Mouse (Mus musculus): Measurements from ENCODE around the gene Tub.

Tub gene

GRCm38 (mm10) chr7:109019243-109019642 is 69.1 kb downstream of the Tub start:
- in situ Hi-C loops (cut with MboI; ENCODE audit: low pct_unique_long_range_greater_than_20kb in 1 of 2, low sequenced_read_pairs in 2 of 2, unreplicated experiment in 1 of 2), result no loop called here

- in situ Hi-C loops (cut with MboI; ENCODE audit: low pct_unique_long_range_greater_than_20kb in 1 of 2, low sequenced_read_pairs in 2 of 2, unreplicated experiment in 1 of 2), result loop anchor here in 1 of 2 experiments (10.0 kb wide), 1 partner anchor 67 kb away; the partner anchor contains the start of gene Tub
Observed at GRCm38 (mm10) chr7:109021428-109021827, 71.3 kb downstream of the Tub start.

DNA sequence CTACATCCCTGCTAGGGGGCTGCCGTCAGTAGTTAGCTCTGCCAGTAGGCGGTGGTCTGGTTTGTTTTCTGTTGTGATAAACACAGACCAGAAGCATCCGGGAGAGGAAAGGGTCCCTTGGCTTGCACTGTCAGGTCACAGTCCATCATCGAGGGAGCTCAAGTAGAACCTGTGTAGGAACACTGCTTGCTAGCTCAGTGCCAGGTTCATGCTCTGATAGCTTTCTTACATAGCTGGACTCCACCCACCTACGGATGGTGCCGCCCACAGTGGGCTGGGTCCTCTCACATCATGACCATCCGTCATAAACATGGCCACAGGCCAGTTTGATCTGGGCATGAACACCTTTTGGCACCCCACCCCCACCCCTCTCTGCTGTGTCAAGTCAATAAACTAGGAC is 75.6 kb downstream of the Tub start:
- in situ Hi-C loops (cut with MboI; ENCODE audit: low pct_unique_long_range_greater_than_20kb in 1 of 2, low sequenced_read_pairs in 2 of 2, unreplicated experiment in 1 of 2), result loop anchor here in 1 of 2 experiments (10.0 kb wide), 1 partner anchor 71 kb away; the partner anchor contains the start of gene Tub

DNA sequence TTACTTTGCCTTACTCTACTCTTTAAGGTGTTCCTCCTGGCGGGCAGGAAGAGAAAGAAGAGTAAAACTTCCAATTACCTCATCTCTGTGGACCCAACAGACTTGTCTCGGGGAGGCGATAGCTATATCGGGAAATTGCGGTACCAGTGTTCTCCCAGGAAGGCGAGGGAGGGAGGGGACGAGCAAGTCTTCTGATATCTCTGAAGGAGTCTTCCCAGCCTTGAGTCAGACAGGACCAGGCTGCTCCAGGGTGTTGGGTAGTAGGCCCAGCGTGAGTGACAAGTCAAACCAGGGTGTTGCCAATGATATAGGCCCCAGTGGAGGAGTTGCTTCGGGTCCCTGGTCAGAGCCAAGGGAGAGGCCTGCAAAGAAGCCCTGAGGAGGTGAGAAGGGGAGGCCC is 76.8 kb downstream of the Tub start:
- in situ Hi-C loops (cut with MboI; ENCODE audit: low pct_unique_long_range_greater_than_20kb in 1 of 2, low sequenced_read_pairs in 2 of 2, unreplicated experiment in 1 of 2), result loop anchor here in 1 of 2 experiments (10.0 kb wide), 1 partner anchor 72 kb away; the partner anchor contains the start of gene Tub

- in situ Hi-C loops (cut with MboI; ENCODE audit: low pct_unique_long_range_greater_than_20kb in 1 of 2, low sequenced_read_pairs in 2 of 2, unreplicated experiment in 1 of 2), result loop anchor here in 1 of 2 experiments (10.0 kb wide), 1 partner anchor 73 kb away; the partner anchor contains the start of gene Tub
Observed at GRCm38 (mm10) chr7:109027721-109028120, 77.6 kb downstream of the Tub start.

GRCm38 (mm10) chr7:109028204-109028603 is 78.1 kb downstream of the Tub start:
- in situ Hi-C loops (cut with MboI; ENCODE audit: low pct_unique_long_range_greater_than_20kb in 1 of 2, low sequenced_read_pairs in 2 of 2, unreplicated experiment in 1 of 2), result loop anchor here in 1 of 2 experiments (10.0 kb wide), 1 partner anchor 73 kb away; the partner anchor contains the start of gene Tub

- in situ Hi-C loops (cut with MboI; ENCODE audit: low pct_unique_long_range_greater_than_20kb in 1 of 2, low sequenced_read_pairs in 2 of 2, unreplicated experiment in 1 of 2), result loop anchor here in 1 of 2 experiments (10.0 kb wide), 1 partner anchor 75 kb away; the partner anchor contains the start of gene Tub
Observed at GRCm38 (mm10) chr7:109029961-109030465, 79.9 kb downstream of the Tub start.

DNA sequence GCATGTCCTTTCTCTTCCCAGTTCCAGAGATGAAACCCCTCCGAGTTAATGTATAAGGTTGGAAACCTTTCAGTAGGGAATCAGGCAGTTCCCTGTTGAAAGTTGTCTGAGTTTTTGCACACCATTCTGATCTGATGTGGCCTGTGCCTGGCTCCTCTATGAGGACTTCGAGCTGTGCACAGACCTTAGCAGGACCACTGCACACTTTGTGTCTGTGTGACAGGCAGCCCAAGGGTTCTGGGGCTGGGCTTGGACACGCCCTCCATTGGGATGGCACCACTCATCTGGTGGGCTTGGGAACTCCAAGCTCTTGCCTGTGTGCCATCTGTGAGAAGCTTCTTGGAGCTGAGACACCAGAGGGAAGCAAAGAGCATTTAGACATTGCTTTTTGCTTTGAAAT is 81.2 kb downstream of the Tub start:
- in situ Hi-C loops (cut with MboI; ENCODE audit: low pct_unique_long_range_greater_than_20kb in 1 of 2, low sequenced_read_pairs in 2 of 2, unreplicated experiment in 1 of 2), result no loop called here

- in situ Hi-C loops (cut with MboI; ENCODE audit: low pct_unique_long_range_greater_than_20kb in 1 of 2, low sequenced_read_pairs in 2 of 2, unreplicated experiment in 1 of 2), result no loop called here
Observed at GRCm38 (mm10) chr7:109032054-109032453, 81.9 kb downstream of the Tub start.

- in situ Hi-C loops (cut with MboI; ENCODE audit: low pct_unique_long_range_greater_than_20kb in 1 of 2, low sequenced_read_pairs in 2 of 2, unreplicated experiment in 1 of 2), result no loop called here
Observed at GRCm38 (mm10) chr7:109038121-109038735, 88.1 kb downstream of the Tub start.

DNA sequence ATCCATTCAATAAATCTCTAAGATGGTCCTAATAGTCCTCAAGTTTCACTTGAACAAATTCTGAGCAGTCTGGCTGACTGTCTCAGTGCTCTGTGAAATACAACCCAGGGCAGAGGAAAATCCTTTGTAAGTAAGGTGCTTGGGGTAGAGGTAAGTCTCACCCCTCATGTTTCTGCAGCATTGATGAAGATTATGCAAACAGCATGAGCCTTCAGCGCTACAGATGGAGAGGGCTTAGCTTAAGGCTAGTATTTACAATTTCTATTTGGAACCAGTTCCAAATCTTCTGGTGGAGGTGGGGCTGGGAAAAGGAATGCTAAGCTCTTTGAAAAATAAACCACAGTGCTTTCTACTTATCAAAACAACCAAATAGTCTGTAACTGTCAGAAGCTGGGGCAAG is 88.8 kb downstream of the Tub start:
- in situ Hi-C loops (cut with MboI; ENCODE audit: low pct_unique_long_range_greater_than_20kb in 1 of 2, low sequenced_read_pairs in 2 of 2, unreplicated experiment in 1 of 2), result no loop called here

- in situ Hi-C loops (cut with MboI; ENCODE audit: low pct_unique_long_range_greater_than_20kb in 1 of 2, low sequenced_read_pairs in 2 of 2, unreplicated experiment in 1 of 2), result no loop called here
Observed at GRCm38 (mm10) chr7:109039445-109039844, 89.3 kb downstream of the Tub start.

DNA sequence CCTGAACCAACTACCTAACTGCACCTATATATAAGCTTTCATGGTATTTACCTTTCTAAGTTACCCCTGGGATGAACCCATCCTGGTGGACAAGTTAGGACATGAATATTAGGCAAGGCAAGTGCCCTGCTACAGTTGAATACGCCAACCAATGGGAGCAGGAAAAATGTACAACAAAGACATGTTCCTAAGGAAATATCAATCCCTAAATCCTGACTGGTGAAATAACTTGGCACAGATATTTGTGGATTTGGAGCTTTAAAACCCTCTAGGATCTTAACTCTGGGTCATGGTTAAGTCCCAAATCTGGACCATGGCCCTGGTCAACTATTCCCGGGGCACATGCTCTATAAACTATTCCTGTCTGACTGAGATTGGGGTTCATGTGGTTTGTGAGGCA is 95.7 kb downstream of the Tub start:
- in situ Hi-C loops (cut with MboI; ENCODE audit: low pct_unique_long_range_greater_than_20kb in 1 of 2, low sequenced_read_pairs in 2 of 2, unreplicated experiment in 1 of 2), result no loop called here

DNA sequence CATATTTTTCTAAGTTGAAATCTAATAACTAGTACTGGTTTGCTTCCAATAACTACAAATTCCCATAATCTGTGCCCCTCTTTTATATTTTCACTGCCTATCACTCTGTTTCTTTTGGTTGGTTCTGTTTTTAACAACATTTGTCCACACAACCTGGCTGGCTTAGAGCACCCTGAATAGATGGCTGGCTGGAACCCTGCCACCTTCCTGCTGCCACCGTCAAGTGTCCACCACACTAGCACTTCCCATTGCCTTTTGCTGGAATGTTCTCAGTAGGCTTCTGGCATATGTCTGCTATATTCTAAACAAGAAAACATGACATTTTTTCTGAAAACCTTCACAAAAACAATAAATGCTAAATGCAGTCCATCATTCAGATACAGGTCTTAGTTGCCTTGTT is 100.7 kb downstream of the Tub start:
- in situ Hi-C loops (cut with MboI; ENCODE audit: low pct_unique_long_range_greater_than_20kb in 1 of 2, low sequenced_read_pairs in 2 of 2, unreplicated experiment in 1 of 2), result no loop called here

DNA sequence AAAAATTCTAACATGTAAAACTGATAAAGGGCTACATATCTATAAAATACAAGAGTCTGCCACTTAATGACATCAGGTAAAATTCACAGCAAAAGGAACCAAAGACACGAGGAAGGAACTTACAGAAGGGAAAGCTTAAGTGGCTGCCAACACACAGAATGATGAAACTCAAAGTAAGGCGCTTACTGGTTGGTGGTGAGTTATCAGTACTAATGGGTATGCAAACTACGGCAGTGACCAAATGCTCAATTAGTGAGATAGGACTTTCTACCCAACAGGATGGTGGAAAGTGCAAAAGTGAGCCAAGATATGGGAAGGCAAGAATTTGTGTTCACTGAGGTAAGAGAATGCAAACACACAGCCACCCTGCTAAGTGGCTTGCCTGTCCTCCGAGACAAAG is 109.4 kb downstream of the Tub start:
- in situ Hi-C loops (cut with MboI; ENCODE audit: low pct_unique_long_range_greater_than_20kb in 1 of 2, low sequenced_read_pairs in 2 of 2, unreplicated experiment in 1 of 2), result no loop called here

DNA sequence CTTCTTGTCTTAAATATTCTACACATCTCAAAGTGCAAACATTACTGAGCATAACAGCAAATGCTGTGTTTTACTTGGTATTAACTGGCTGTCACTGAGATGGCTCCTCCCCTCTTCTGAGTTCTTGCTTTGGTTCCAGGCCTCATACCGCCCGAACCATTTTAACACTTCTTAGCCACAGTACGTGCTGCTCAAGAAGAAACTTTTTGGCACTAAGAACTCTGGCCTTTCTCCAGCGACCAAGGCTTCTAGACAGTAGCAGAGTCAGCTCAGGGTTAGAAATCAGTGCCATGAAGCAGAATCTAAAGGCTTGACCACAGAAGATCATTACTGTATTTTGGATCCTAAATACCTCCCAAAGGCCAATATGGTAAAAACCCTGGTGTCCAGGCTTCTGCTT is 119.5 kb downstream of the Tub start:
- in situ Hi-C loops (cut with MboI; ENCODE audit: low pct_unique_long_range_greater_than_20kb in 1 of 2, low sequenced_read_pairs in 2 of 2, unreplicated experiment in 1 of 2), result no loop called here

DNA sequence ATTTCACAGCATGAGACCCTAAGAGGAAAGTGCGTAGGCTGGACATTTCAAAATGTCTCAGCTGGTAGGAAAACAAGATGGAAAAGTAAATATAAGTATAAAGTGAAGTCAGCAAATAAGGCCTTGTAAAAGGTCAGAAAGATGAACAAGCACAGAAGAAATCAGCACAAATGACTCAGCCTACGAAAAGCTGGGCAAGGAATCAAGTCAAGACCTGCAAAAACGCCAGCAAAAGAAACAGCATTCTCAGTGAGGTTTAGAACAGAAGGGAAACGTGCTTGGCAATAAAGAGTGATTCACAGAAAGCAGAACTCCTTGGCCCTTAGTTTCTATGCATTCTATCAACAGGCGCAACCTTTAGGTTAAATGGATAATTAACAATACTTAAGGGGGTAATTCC is 122.2 kb downstream of the Tub start:
- in situ Hi-C loops (cut with MboI; ENCODE audit: low pct_unique_long_range_greater_than_20kb in 1 of 2, low sequenced_read_pairs in 2 of 2, unreplicated experiment in 1 of 2), result no loop called here

- in situ Hi-C loops (cut with MboI; ENCODE audit: low pct_unique_long_range_greater_than_20kb in 1 of 2, low sequenced_read_pairs in 2 of 2, unreplicated experiment in 1 of 2), result no loop called here
Observed at GRCm38 (mm10) chr7:109082269-109083112, 132.4 kb downstream of the Tub start.

- in situ Hi-C loops (cut with MboI; ENCODE audit: low pct_unique_long_range_greater_than_20kb in 1 of 2, low sequenced_read_pairs in 2 of 2, unreplicated experiment in 1 of 2), result no loop called here
Observed at GRCm38 (mm10) chr7:109083113-109083812, 133.1 kb downstream of the Tub start, which contains the start of gene Ric3. Gene Ric3 (minus strand): TSS chr7:109083331.

Data from mouse embryonic stem cell (cell line).